In genomic region chr12:81836162-81836561, GRCm38 (mm10) we compare ENCODE assay signal across 16 mouse cellular contexts. TPM values are rescaled to one million over a fixed set of nuclear protein-coding genes. Genes with fewer than 3 reads are reported as not detected.
DNase-seq lines count a peak whose midpoint lies in the region; ATAC-seq and TF ChIP-seq lines count a peak whose summit lies in the region.
"Had no signal": no experiment of that assay in that cellular context is flagged by ENCODE, and none has a peak within 500 bp of the region (broad histone marks: within the 10 kb centered on the region; RNA-seq: fewer than 3 reads in every experiment).

No protein-coding gene starts in this region.

- H3K27ac ChIP-seq in heart, postnatal 0 days (ENCODE audit: low read depth): no peak overlapping the region
- H3K27ac ChIP-seq in heart, embryonic 10.5 days: no peak overlapping the region
- no peak overlapping the region for H3K27ac ChIP-seq in liver, adult 2 months (replicated peaks; ENCODE audit: insufficient read depth, low read depth, low read length)
- no peak overlapping the region for H3K27ac ChIP-seq in liver, embryonic 11.5 days (ENCODE audit: low read depth, low read length)
- H3K27ac ChIP-seq in kidney, postnatal 0 days: no peak overlapping the region
- H3K27ac ChIP-seq: embryonic facial prominence, embryonic 13.5 days; forebrain, embryonic 10.5 days; limb, embryonic 12.5 days; lung, embryonic 15.5 days; midbrain, embryonic 12.5 days had no signal

- no peak overlapping the region for H3K4me3 ChIP-seq in heart, postnatal 0 days (ENCODE audit: low read depth, low read length)
- no peak overlapping the region for H3K4me3 ChIP-seq in heart, embryonic 10.5 days
- H3K4me3 ChIP-seq in liver, adult 2 months (ENCODE audit: insufficient read depth, low read depth, low read length): no peak overlapping the region
- H3K4me3 ChIP-seq in liver, embryonic 11.5 days (ENCODE audit: low read depth, low read length): no peak overlapping the region
- H3K4me3 ChIP-seq in kidney, postnatal 0 days (replicated peaks; ENCODE audit: low read depth, low read length): no peak overlapping the region
- H3K4me3 ChIP-seq: embryonic facial prominence, embryonic 13.5 days; forebrain, embryonic 10.5 days; limb, embryonic 12.5 days; lung, embryonic 15.5 days; midbrain, embryonic 12.5 days had no signal

- 74% methylated on average over 8 of the region's 8 CpGs for WGBS in heart, postnatal 0 days
- 79% methylated on average over 8 of the region's 8 CpGs for WGBS in heart, embryonic 10.5 days
- WGBS in liver, adult 2 months: 80% methylated on average over 8 of the region's 8 CpGs
- 80% methylated on average over 8 of the region's 8 CpGs for WGBS in liver, embryonic 11.5 days
- WGBS in kidney, postnatal 0 days: 47% methylated on average over 8 of the region's 8 CpGs

- no peak for TF ChIP-seq EP300 in heart, postnatal 0 days (IDR thresholded peaks at IDR 0.05; ENCODE audit: low read depth)

- TF ChIP-seq POLR2A in liver, adult 2 months (IDR thresholded peaks at IDR 0.05; ENCODE audit: extremely low read depth, insufficient read depth, low read length): no peak

- H3K36me3 ChIP-seq in heart, postnatal 0 days (replicated peaks; ENCODE audit: control insufficient read depth, insufficient read depth, low read length): no peaks in the 10 kb centered on the region
- no peaks in the 10 kb centered on the region for H3K36me3 ChIP-seq in heart, embryonic 10.5 days
- no peaks in the 10 kb centered on the region for H3K36me3 ChIP-seq in liver, adult 2 months (ENCODE audit: control insufficient read depth, insufficient read depth, low read length)
- H3K36me3 ChIP-seq in liver, embryonic 11.5 days (ENCODE audit: control insufficient read depth, insufficient read depth, low read length): no peaks in the 10 kb centered on the region
- no peaks in the 10 kb centered on the region for H3K36me3 ChIP-seq in kidney, postnatal 0 days (ENCODE audit: insufficient read depth, low read length)
- H3K36me3 ChIP-seq: embryonic facial prominence, embryonic 13.5 days; forebrain, embryonic 10.5 days; limb, embryonic 12.5 days; lung, embryonic 15.5 days; midbrain, embryonic 12.5 days had no signal

- H3K79me2 ChIP-seq in liver, adult 2 months (ENCODE audit: control insufficient read depth, insufficient read depth, low read length): no peaks in the 10 kb centered on the region

- no peaks in the 10 kb centered on the region for H3K27me3 ChIP-seq in heart, postnatal 0 days (ENCODE audit: control insufficient read depth, insufficient read depth, low read length)
- H3K27me3 ChIP-seq in heart, embryonic 10.5 days (ENCODE audit: insufficient read depth, poor library complexity, severe bottlenecking): no peaks in the 10 kb centered on the region
- H3K27me3 ChIP-seq in liver, adult 2 months (ENCODE audit: control insufficient read depth, insufficient read depth, low read length): peaks cover 2% of the 10 kb centered on the region; the same call in 1 of the 2 replicates
- H3K27me3 ChIP-seq in liver, embryonic 11.5 days (replicated peaks; ENCODE audit: control insufficient read depth, insufficient read depth, low read length): no peaks in the 10 kb centered on the region; the same call in 1 of the 2 replicates
- no peaks in the 10 kb centered on the region for H3K27me3 ChIP-seq in kidney, postnatal 0 days (ENCODE audit: insufficient read depth, low read length)
- H3K27me3 ChIP-seq: embryonic facial prominence, embryonic 13.5 days; limb, embryonic 12.5 days; lung, embryonic 15.5 days; midbrain, embryonic 12.5 days had no signal

- no peak for ATAC-seq in heart, postnatal 0 days (ENCODE audit: insufficient read depth, low read depth)
- ATAC-seq in liver, embryonic 11.5 days (replicated peaks; ENCODE audit: low FRiP score): no peak
- ATAC-seq in kidney, postnatal 0 days (replicated peaks; ENCODE audit: low FRiP score, low read depth): no peak
- ATAC-seq: activated CD4-positive, CD25-positive, alpha-beta regulatory T cell, adult 4 months had no signal

- H3K4me1 ChIP-seq in heart, postnatal 0 days (ENCODE audit: control insufficient read depth, insufficient read depth): no peaks in the 10 kb centered on the region
- H3K4me1 ChIP-seq in heart, embryonic 10.5 days: peaks cover 7% of the 10 kb centered on the region; the same call in 1 of the 2 replicates
- H3K4me1 ChIP-seq in liver, adult 2 months (ENCODE audit: control insufficient read depth, insufficient read depth, low read length): no peaks in the 10 kb centered on the region
- no peaks in the 10 kb centered on the region; the same call in 1 of the 2 replicates for H3K4me1 ChIP-seq in liver, embryonic 11.5 days (replicated peaks; ENCODE audit: control insufficient read depth, insufficient read depth, low read length)
- H3K4me1 ChIP-seq in kidney, postnatal 0 days (replicated peaks; ENCODE audit: insufficient read depth, low read length): no peaks in the 10 kb centered on the region
- H3K4me1 ChIP-seq: limb, embryonic 12.5 days; lung, embryonic 15.5 days had no signal

- DNase-seq in heart, postnatal 0 days (ENCODE audit: low spot score): no peak
- DNase-seq in heart, embryonic 10.5 days (ENCODE audit: low spot score): no peak
- DNase-seq in liver, adult 2 months (ENCODE audit: extremely low read depth, low read depth, low spot score): peak; percentile 24
- no peak for DNase-seq in liver, embryonic 11.5 days (ENCODE audit: low spot score)
- DNase-seq in kidney, postnatal 0 days (ENCODE audit: low spot score): no peak
- peak; percentile 70 for DNase-seq in lung, postnatal 36 days
- no peak for DNase-seq in right cerebral cortex, postnatal 25 days
- DNase-seq in thymus, postnatal 4 days: no peak
- DNase-seq: cerebellum, postnatal 36 days; thymus, adult 18-20 months had no signal

- H3K4me2 ChIP-seq in heart, postnatal 0 days (ENCODE audit: low read depth, low read length): no peak overlapping the region
- no peak overlapping the region for H3K4me2 ChIP-seq in liver, embryonic 11.5 days
- H3K4me2 ChIP-seq in kidney, postnatal 0 days (ENCODE audit: low read length): no peak overlapping the region
- H3K4me2 ChIP-seq: embryonic facial prominence, embryonic 13.5 days; limb, embryonic 12.5 days; lung, embryonic 15.5 days; midbrain, embryonic 12.5 days had no signal

- no peaks in the 10 kb centered on the region for H3K9me3 ChIP-seq in heart, postnatal 0 days (replicated peaks; ENCODE audit: control insufficient read depth, low read length)
- H3K9me3 ChIP-seq in heart, embryonic 10.5 days: no peaks in the 10 kb centered on the region
- H3K9me3 ChIP-seq in liver, embryonic 11.5 days (ENCODE audit: control insufficient read depth, low read length): no peaks in the 10 kb centered on the region
- no peaks in the 10 kb centered on the region for H3K9me3 ChIP-seq in kidney, postnatal 0 days (replicated peaks; ENCODE audit: low read length)
- H3K9me3 ChIP-seq: embryonic facial prominence, embryonic 13.5 days; forebrain, embryonic 10.5 days; limb, embryonic 12.5 days; lung, embryonic 15.5 days; midbrain, embryonic 12.5 days had no signal

- TF ChIP-seq CTCF in heart, postnatal 0 days (IDR thresholded peaks at IDR 0.05; ENCODE audit: low read depth): peak; percentile 44
- peak; percentile 34; the same call in 1 of the 2 replicates for TF ChIP-seq CTCF in liver, adult 2 months (IDR thresholded peaks at IDR 0.05; ENCODE audit: low read depth, low read length)
- TF ChIP-seq CTCF in kidney, postnatal 0 days (IDR thresholded peaks at IDR 0.05; ENCODE audit: low read depth): peak; percentile 53

- H3K9ac ChIP-seq in heart, postnatal 0 days (replicated peaks; ENCODE audit: low read depth, low read length): no peak overlapping the region
- H3K9ac ChIP-seq in liver, adult 2 months (ENCODE audit: low read depth, low read length): no peak overlapping the region
- H3K9ac ChIP-seq in liver, embryonic 11.5 days (ENCODE audit: low read depth, low read length): no peak overlapping the region
- no peak overlapping the region for H3K9ac ChIP-seq in kidney, postnatal 0 days (ENCODE audit: low read depth, low read length)
- H3K9ac ChIP-seq: embryonic facial prominence, embryonic 13.5 days; limb, embryonic 12.5 days; lung, embryonic 15.5 days; midbrain, embryonic 12.5 days had no signal

RNA-seq across cellular contexts. Expression of gene Pcnx, which starts 23.7 kb away (rescaled TPM):
- 34.9 and 37.4 TPM in 2 replicates for total RNA-seq in heart, postnatal 0 days (2014; rRNA removed; ENCODE audit: low replicate concordance)
- 7.1 and 9.3 TPM in 2 replicates for polyA plus RNA-seq in heart, postnatal 0 days (2015; fragmentation: Nextera tagmentation; extraction: Ambion mirVana)
- 9.8 and 13.1 TPM in 2 replicates for polyA plus RNA-seq in heart, embryonic 10.5 days (2016; fragmentation: Nextera tagmentation; extraction: Ambion mirVana)
- 14.5 and 20.7 TPM in 2 replicates for total RNA-seq in liver, adult 2 months (2014; rRNA removed)
- 9.5 and 10.6 TPM in 2 replicates for polyA plus RNA-seq in liver, adult 2 months (2012; rRNA removed)
- 7.9 and 9.4 TPM in 2 replicates for polyA plus RNA-seq in liver, embryonic 11.5 days (2014; fragmentation: Nextera tagmentation; extraction: Ambion mirVana)
- polyA plus RNA-seq in kidney, postnatal 0 days (2015; fragmentation: Nextera tagmentation; extraction: Ambion mirVana): 8.9 and 9.2 TPM in 2 replicates

RNA-seq across cellular contexts. Expression of gene Map3k9, which starts 55.2 kb away (rescaled TPM):
- 0.11 and 2.4 TPM in 2 replicates for total RNA-seq in heart, postnatal 0 days (2014; rRNA removed; ENCODE audit: low replicate concordance)
- 0.08 and 0.10 TPM in 2 replicates for polyA plus RNA-seq in heart, postnatal 0 days (2015; fragmentation: Nextera tagmentation; extraction: Ambion mirVana)
- polyA plus RNA-seq in heart, embryonic 10.5 days (2016; fragmentation: Nextera tagmentation; extraction: Ambion mirVana): 0.21 and 0.59 TPM in 2 replicates
- 0.09 and 0.13 TPM in 2 replicates for total RNA-seq in liver, adult 2 months (2014; rRNA removed)
- polyA plus RNA-seq in liver, adult 2 months (2012; rRNA removed): 0.07 TPM in 1 of 2 replicates, not detected in the other
- polyA plus RNA-seq in liver, embryonic 11.5 days (2014; fragmentation: Nextera tagmentation; extraction: Ambion mirVana): 0.13 and 0.32 TPM in 2 replicates
- polyA plus RNA-seq in kidney, postnatal 0 days (2015; fragmentation: Nextera tagmentation; extraction: Ambion mirVana): 1.3 and 1.4 TPM in 2 replicates

Comparison
In these comparisons a context has a peak if more than half of its experiments do, and no peak if none do; other contexts are left out.
1. DNase-seq: peak in liver, adult 2 months (single experiment) and lung, postnatal 36 days (single experiment); none in heart, postnatal 0 days (single experiment), heart, embryonic 10.5 days (single experiment), liver, embryonic 11.5 days (single experiment), kidney, postnatal 0 days (single experiment), right cerebral cortex, postnatal 25 days (single experiment) and thymus, postnatal 4 days (single experiment).
2. Peak in every context shown above with its lines, with median percentiles within 50 percentile points of each other: CTCF ChIP-seq.